ENCODE assay signal across 22 mouse cellular contexts in the genomic region with DNA sequence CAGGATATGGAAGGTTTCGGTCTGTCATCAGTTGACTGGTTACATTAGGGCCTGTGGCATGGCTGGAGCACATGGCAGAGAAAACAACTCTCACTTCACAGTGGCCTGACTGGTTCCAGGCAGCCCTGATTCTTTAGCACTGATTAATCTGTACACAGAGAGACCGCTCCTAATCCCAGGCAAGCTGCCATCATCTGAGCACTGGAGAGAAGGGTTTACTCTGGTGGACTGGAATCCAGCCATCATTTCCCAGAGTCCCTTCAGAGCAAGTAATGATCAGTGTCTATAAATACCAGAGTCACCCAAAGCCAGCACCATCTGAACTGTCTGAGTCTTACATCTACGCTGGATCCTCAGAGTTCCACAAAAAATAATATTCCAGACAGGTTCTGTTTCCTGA. TPM values are rescaled to one million over a fixed set of nuclear protein-coding genes. Genes with fewer than 3 reads are reported as not detected.
DNase-seq lines count a peak whose midpoint lies in the region; ATAC-seq and TF ChIP-seq lines count a peak whose summit lies in the region.
"Had no signal": no experiment of that assay in that cellular context is flagged by ENCODE, and none has a peak within 500 bp of the region (broad histone marks: within the 10 kb centered on the region; RNA-seq: fewer than 3 reads in every experiment).

No protein-coding gene starts in this region.

- WGBS in lung, embryonic 16.5 days, result 79% methylated on average over 3 of the region's 3 CpGs
- WGBS in lung, adult 2 months, result 70% methylated on average over 3 of the region's 3 CpGs

- H3K9ac ChIP-seq in lung, embryonic 16.5 days (ENCODE audit: low read length), result no peak overlapping the region
- H3K9ac ChIP-seq: hindbrain, embryonic 14.5 days; midbrain, embryonic 15.5 days; neural tube, embryonic 15.5 days had no signal

- no peak for TF ChIP-seq POLR2A in lung, adult 2 months (IDR thresholded peaks at IDR 0.05; ENCODE audit: borderline replicate concordance, extremely low read depth, low read depth, low read length)
- TF ChIP-seq POLR2A in brain, embryonic 14.5 days (IDR thresholded peaks at IDR 0.05; ENCODE audit: borderline replicate concordance, extremely low read depth, insufficient read depth, insufficient read length, poor library complexity, severe bottlenecking), result no peak

- H3K27me3 ChIP-seq in lung, embryonic 16.5 days (ENCODE audit: control insufficient read depth, insufficient read depth, low read depth, low read length), result peaks cover 5% of the 10 kb centered on the region; the same call in 1 of the 2 replicates
- H3K27me3 ChIP-seq: midbrain, embryonic 15.5 days; neural tube, embryonic 15.5 days had no signal

- H3K36me3 ChIP-seq in lung, embryonic 16.5 days (ENCODE audit: control insufficient read depth, insufficient read depth, low read length), result no peaks in the 10 kb centered on the region
- H3K36me3 ChIP-seq: limb, embryonic 10.5 days; midbrain, embryonic 15.5 days; neural tube, embryonic 15.5 days had no signal

- no peaks in the 10 kb centered on the region for H3K9me3 ChIP-seq in lung, embryonic 16.5 days (ENCODE audit: control insufficient read depth, low read length)
- H3K9me3 ChIP-seq: limb, embryonic 10.5 days; midbrain, embryonic 15.5 days; neural tube, embryonic 15.5 days had no signal

- 0 out of 2 replicates have a peak, but pooled peaks have one; percentile 32 for ATAC-seq in lung, embryonic 16.5 days (ENCODE audit: low read depth)
- ATAC-seq: intestine, embryonic 16.5 days; midbrain, embryonic 15.5 days had no signal

- intact Hi-C loops in heart, postnatal 25 days (cut with DNase I), result no loop called here

- DNase-seq in heart, adult 18-20 months, result peak; percentile 64 to 70
- DNase-seq in heart, postnatal 25 days (ENCODE audit: low spot score), result no peak
- no peak for DNase-seq in lung, adult 2 months
- peak; percentile 46 for DNase-seq in brain, embryonic 14.5 days (ENCODE audit: low read depth)
- DNase-seq in heart, postnatal 4 days, result peak; percentile 32
- no peak for DNase-seq in spleen, adult 12 weeks (ENCODE audit: low spot score)
- DNase-seq: adrenal gland, postnatal 10 days; cerebellum, adult 11 months; kidney, postnatal 36 days; lung, postnatal 36 days; right cerebral cortex, postnatal 4 days had no signal

- H3K4me1 ChIP-seq in lung, embryonic 16.5 days (replicated peaks; ENCODE audit: control insufficient read depth, insufficient read depth, low read length), result peaks cover 10% of the 10 kb centered on the region
- H3K4me1 ChIP-seq in lung, adult 2 months (ENCODE audit: control insufficient read depth, insufficient read depth, low read length), result peaks cover 7% of the 10 kb centered on the region; the same call in 1 of the 2 replicates

- H3K4me3 ChIP-seq in lung, embryonic 16.5 days (ENCODE audit: low read length), result no peak overlapping the region
- H3K4me3 ChIP-seq in lung, adult 2 months (replicated peaks; ENCODE audit: extremely low read depth, low read depth, low read length), result no peak overlapping the region
- H3K4me3 ChIP-seq: limb, embryonic 10.5 days; midbrain, embryonic 15.5 days; myocyte; neural tube, embryonic 15.5 days had no signal

- no peak for TF ChIP-seq CTCF in lung, adult 2 months (IDR thresholded peaks at IDR 0.05; ENCODE audit: insufficient read depth, low read length)
- no peak for TF ChIP-seq CTCF in brain, embryonic 14.5 days (IDR thresholded peaks at IDR 0.05; ENCODE audit: borderline replicate concordance, extremely low read depth, insufficient read depth, insufficient read length)

- H3K27ac ChIP-seq in lung, embryonic 16.5 days (ENCODE audit: low read length), result no peak overlapping the region
- H3K27ac ChIP-seq: hindbrain, embryonic 14.5 days; limb, embryonic 10.5 days; midbrain, embryonic 15.5 days; neural tube, embryonic 15.5 days had no signal

- H3K4me2 ChIP-seq in lung, embryonic 16.5 days (ENCODE audit: low read depth, low read length), result no peak overlapping the region
- H3K4me2 ChIP-seq: hindbrain, embryonic 14.5 days; liver, embryonic 11.5 days; midbrain, embryonic 15.5 days; neural tube, embryonic 15.5 days had no signal

RNA-seq across cellular contexts. Expression of a gene that starts 39.6 kb away (rescaled TPM):
- not detected for total RNA-seq in heart, adult 18-20 months (2021)
- not detected for total RNA-seq in heart, postnatal 25 days (2021)
- not detected in 2 replicates for polyA plus RNA-seq in lung, embryonic 16.5 days (2015; fragmentation: Nextera tagmentation; extraction: Ambion mirVana)
- 0.19 and 0.22 TPM in 2 replicates for polyA plus RNA-seq in lung, adult 2 months (2012; rRNA removed)
- 1.8 and 2.0 TPM in 2 replicates for polyA plus RNA-seq in brain, embryonic 14.5 days (2012; rRNA removed)
- not detected for total RNA-seq in heart, postnatal 4 days (2021)
- total RNA-seq: gastrocnemius, postnatal 4 days; heart, postnatal 14 days; megakaryocyte-erythroid progenitor cell, adult 5-6 weeks had no signal
- polyA plus RNA-seq: intestine, embryonic 16.5 days; limb, embryonic 10.5 days; liver, embryonic 11.5 days had no signal

RNA-seq across cellular contexts. Expression of a gene that starts 57.0 kb away (rescaled TPM):
- total RNA-seq in heart, adult 18-20 months (2021), result 10 to 100 TPM; 17.2 to 28.6 TPM
- total RNA-seq in heart, postnatal 25 days (2021), result 10 to 100 TPM; 26.7 to 28.3 TPM
- polyA plus RNA-seq in lung, embryonic 16.5 days (2015; fragmentation: Nextera tagmentation; extraction: Ambion mirVana), result 57.4 and 70.9 TPM in 2 replicates
- 330 and 497 TPM in 2 replicates for polyA plus RNA-seq in lung, adult 2 months (2012; rRNA removed)
- 33.8 and 35.8 TPM in 2 replicates for polyA plus RNA-seq in brain, embryonic 14.5 days (2012; rRNA removed)
- 10 to 100 TPM; 19.6 to 20.8 TPM for total RNA-seq in heart, postnatal 4 days (2021)
- total RNA-seq: megakaryocyte-erythroid progenitor cell, adult 5-6 weeks had no signal

Comparison
In these comparisons a context has a peak if more than half of its experiments do, and no peak if none do; other contexts are left out.
1. DNase-seq: peak in heart, adult 18-20 months (2 of 2), brain, embryonic 14.5 days (single experiment) and heart, postnatal 4 days (single experiment); none in heart, postnatal 25 days (single experiment), lung, adult 2 months (single experiment) and spleen, adult 12 weeks (single experiment).